Mouse (Mus musculus) small intestine, adult 2 months (tissue): ENCODE results near the gene Olfr1410.

ENCODE experiments used
- CTCF ChIP-seq: fragments of 200-500 bp; IDR thresholded peaks from 2 replicates; pipeline ENCODE4 v1.5.1; 2012; ENCODE audit warnings: low read depth, mild to moderate bottlenecking, control low read depth, inconsistent platforms, low read length, moderate library complexity, mixed read lengths; ENCODE audit not compliant: insufficient replicate concordance, insufficient read length; ENCODE audit errors: extremely low read depth
- POLR2A ChIP-seq: fragments of 200-500 bp; IDR thresholded peaks from 2 replicates; pipeline ENCODE4 v1.6.1; 2012; ENCODE audit warnings: low read depth, mild to moderate bottlenecking, control low read depth, inconsistent platforms, low read length, moderate library complexity

GRCm38 (mm10) chr1:92643691-92644090, 38.1 kb downstream of the Olfr1410 start:
- no peak for TF ChIP-seq POLR2A
- TF ChIP-seq CTCF: no peak
